Mouse (Mus musculus) T-helper 2 cell (primary cell): ENCODE results near the gene Arl16.

ENCODE experiments used
- in situ Hi-C: fragments of 300-600 bp; cut with MboI, MseI; formaldehyde crosslinking; loops from one replicate; pipeline ENCODE4 v1.15.1; 2025; ENCODE audit warnings: high pct_unique_total_duplicates

The Arl16 gene

GRCm38 (mm10) chr11:120453306-120453705 lies 14.1 kb downstream of the Arl16 start, which contains the start of gene Pde6g:
Gene Pde6g (minus strand): TSS chr11:120453500.
- in situ Hi-C loops: no loop called here

- in situ Hi-C loops: no loop called here
These were observed 15.2 kb downstream of the Arl16 start for GRCm38 (mm10) chr11:120452246-120452645.

GRCm38 (mm10) chr11:120447179-120447578 lies 20.2 kb downstream of the Arl16 start:
- in situ Hi-C loops: no loop called here

GRCm38 (mm10) chr11:120445475-120445874 lies 21.9 kb downstream of the Arl16 start:
- in situ Hi-C loops: no loop called here

GRCm38 (mm10) chr11:120444106-120444505 lies 23.3 kb downstream of the Arl16 start:
- in situ Hi-C loops: no loop called here

- in situ Hi-C loops: no loop called here
These were observed 24.6 kb downstream of the Arl16 start for GRCm38 (mm10) chr11:120442765-120443280.

GRCm38 (mm10) chr11:120442344-120442743 lies 25.1 kb downstream of the Arl16 start, which contains the start of gene Tspan10:
Gene Tspan10 (plus strand): TSS chr11:120442644.
- in situ Hi-C loops: no loop called here

- in situ Hi-C loops: no loop called here
These were observed 29.5 kb downstream of the Arl16 start for GRCm38 (mm10) chr11:120437857-120438385.

GRCm38 (mm10) chr11:120437152-120437856 lies 30.1 kb downstream of the Arl16 start, which contains the start of gene Nploc4:
Gene Nploc4 (minus strand): TSS chr11:120437708.
- in situ Hi-C loops: no loop called here

GRCm38 (mm10) chr11:120426727-120427126 lies 40.7 kb downstream of the Arl16 start:
- in situ Hi-C loops: no loop called here

GRCm38 (mm10) chr11:120423569-120424295 lies 43.7 kb downstream of the Arl16 start:
- in situ Hi-C loops: no loop called here

GRCm38 (mm10) chr11:120422651-120423568 lies 44.5 kb downstream of the Arl16 start:
- in situ Hi-C loops: no loop called here

- in situ Hi-C loops: no loop called here
These were observed 48.8 kb downstream of the Arl16 start for GRCm38 (mm10) chr11:120418592-120418991.

GRCm38 (mm10) chr11:120417852-120418251 lies 49.6 kb downstream of the Arl16 start:
- in situ Hi-C loops: no loop called here
